Mouse (Mus musculus): ENCODE data around the gene Msi2.
A peak's percentile ranks its signal among the peaks of the same experiment; 100 is the strongest.

Msi2 gene

DNA sequence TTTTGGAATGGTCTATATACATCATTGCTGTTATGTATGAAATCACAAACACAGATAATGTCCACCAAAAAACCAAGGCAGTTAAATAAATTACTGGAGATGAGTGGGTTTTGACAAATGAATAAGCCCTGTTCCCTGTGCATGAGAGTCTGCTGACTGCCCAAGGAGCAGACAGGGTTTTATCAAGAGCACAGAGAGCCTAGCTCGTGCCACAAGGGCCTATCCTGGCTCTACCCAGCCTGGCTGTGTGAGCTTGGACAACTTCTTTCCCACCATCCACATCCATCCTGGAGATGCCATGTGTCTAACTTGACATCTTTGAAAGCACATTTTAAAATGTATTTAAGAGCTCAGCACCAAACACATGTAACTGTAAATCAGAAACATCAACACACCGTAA, 132.4 kb downstream of the Msi2 start:
- no peak for DNase-seq

DNA sequence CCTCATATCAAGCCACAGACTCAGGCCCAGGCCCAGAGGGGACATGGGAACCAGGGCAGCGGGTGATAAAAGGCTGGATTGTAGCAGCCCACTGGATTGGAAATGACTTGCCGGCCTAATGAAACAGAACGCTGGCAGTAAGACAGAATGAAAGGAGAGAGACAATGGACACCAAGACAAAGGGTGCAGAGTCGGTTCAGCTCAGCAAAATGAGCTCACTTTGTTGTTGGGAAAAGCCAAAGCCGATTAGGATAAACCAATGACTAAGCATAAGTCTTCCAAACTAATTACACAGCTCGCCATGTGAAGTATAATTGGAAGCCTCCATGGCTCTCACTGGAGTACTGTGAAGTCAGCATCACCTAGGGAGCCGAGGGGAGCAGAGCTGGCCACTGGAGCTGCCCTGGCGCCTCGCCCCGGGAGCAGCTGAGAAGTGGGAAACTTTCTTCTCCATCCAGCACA, 133.1 kb downstream of the Msi2 start:
- DNase-seq, result no peak

DNA sequence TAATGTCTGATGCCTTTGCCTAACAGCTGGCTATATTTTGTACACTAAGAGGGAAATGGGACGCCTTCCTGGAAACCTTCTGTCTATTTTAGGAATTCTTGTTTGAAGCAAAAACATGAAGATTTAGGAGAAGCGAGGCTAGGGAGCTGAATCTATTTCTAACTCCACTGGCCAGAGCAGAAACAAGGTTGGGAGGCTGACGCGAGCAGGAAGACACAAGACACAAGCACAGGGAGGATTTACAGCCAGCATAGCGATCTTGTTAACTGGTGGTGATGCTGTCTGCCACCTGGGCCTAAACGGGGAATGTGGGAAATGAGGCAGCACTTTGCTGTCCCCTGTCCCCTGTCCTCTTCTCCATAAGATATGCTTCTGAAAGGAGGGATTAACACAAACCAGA, 134.4 kb downstream of the Msi2 start:
- DNase-seq, result no peak

DNA sequence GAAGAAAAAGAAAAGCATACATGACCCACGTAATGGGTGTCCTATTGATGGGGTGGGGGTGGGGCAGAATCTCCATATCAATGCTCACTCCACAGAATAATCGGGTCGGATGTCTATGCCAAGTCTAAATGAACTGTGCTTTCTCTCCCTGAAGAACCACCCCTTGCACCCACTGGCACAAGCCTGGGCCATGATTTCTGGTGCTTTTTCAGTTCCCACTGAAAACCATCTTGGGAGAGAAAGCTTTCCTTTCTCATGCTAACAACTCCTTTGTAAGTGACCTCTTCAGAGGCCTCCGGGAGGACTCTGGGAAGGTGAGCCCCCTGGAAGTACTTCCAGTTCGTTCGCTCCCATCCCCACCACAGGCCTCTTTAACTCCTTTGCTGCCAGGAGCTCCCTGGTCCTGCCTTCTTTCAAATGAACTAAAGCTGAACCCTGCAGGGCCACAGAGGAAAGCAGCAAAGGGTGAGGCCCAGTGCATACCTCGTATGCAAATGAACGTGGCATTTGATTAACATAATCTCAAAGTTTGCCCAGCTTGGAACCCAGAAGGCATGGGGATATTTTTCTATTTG, 135.0 kb downstream of the Msi2 start:
- DNase-seq, result no peak

DNA sequence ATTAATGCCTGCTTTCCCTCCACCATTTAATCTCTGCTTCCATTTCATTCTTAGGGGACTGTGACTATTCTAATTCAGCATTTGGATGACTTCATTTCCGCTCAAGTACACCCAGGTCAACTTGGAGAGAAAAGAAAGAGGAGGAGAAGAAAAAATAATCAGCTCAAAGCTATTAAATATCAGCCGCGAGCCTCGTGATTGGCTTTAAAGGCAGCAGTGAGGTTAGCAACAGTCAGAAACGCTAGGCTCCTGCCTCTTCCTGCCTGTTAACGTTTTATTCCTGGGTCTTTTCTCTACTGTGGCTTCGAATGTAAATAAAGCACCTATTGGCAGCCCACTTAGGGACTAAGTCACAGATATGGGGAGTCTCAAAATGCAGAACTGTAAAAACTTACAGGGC, 135.5 kb downstream of the Msi2 start:
- DNase-seq, result no peak

DNA sequence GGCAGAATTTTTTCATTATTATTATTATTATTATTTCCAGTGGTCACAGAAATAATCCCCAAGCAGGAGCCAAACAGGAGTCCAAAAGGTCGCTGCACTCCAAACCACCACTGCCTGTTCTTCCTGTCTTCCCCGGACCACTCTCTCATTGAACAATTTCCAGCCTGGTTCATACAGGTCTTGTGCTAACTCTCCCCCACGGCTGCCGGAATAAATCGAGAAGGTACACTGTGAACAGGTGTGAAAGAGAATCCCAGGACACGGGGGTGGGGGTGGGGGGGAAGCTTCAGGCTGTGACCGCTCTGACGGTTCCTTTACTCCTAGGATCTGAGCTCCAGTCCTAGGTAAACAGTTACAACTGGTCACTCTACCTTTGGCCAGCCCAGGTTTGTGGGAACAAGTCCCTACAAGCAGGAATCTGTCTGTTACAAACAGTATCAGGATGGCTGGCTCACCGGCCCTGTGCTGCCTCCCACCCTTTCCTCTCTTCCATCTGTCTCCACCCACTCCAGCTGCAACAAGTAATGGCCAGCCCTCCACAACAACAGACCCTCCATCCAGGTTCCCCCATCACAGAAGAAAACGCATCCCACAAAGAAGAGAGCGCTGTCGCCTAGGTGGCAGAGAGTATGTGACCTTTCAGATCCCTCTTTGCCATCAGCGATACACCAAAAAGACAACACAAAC, 136.1 kb downstream of the Msi2 start:
- no peak for DNase-seq

DNA sequence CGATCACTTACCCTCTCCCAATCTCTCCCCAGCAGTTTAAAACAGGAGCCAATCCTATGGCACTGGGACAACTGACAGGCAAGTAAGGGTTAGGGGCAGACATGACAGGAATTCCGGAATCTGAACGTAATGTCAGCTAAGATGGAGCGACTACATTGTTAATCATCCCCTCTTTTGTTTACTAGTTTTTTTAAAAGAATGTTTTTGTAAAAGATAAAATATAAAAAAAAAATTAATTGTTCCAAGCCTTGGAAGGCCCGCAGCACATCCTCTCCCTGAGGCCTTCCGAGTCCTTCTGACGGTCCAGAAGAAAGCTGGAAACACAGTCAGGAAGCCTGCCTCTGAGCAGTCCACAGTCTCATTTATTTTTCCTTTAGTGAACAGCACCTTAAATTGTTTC, 136.9 kb downstream of the Msi2 start:
- no peak for DNase-seq

DNA sequence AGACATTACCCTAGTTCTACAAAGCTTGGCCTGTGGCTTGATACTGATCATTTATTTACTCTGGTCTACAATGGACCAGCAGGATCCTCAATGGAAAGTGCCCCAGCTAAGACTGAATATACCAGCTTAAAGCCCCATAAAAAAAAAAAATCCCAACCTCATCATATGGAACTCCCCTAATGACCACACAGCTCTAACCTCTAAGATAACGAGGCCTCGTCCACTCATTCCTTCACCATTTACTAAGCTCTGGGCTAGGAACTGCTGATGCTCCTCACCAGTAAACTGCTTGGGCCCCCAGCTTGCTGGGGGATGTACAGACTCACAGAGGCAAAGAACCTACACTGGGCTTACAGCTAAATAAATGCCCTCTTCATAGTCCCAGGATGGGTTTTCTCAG, 139.6 kb downstream of the Msi2 start:
- DNase-seq, result no peak

DNA sequence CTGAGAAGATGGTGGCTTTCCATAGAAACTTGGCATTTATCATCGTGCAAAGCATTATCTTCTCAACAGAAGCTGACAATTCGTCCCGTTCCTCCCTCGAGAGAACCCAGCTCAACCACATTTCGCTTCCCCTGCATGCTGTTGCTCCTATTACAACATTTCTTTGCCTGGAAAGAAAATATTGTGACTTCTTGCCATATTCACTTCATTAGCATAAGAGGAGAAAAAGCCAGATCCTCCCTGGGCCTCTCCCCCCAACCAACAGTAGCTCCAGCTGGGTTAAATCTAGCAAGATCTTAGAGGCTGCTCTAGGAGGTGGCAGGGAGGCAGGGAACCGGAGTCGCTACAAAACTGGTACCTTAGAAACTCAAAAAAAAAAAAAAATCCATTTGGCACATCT, 141.2 kb downstream of the Msi2 start:
- no peak for DNase-seq

DNA sequence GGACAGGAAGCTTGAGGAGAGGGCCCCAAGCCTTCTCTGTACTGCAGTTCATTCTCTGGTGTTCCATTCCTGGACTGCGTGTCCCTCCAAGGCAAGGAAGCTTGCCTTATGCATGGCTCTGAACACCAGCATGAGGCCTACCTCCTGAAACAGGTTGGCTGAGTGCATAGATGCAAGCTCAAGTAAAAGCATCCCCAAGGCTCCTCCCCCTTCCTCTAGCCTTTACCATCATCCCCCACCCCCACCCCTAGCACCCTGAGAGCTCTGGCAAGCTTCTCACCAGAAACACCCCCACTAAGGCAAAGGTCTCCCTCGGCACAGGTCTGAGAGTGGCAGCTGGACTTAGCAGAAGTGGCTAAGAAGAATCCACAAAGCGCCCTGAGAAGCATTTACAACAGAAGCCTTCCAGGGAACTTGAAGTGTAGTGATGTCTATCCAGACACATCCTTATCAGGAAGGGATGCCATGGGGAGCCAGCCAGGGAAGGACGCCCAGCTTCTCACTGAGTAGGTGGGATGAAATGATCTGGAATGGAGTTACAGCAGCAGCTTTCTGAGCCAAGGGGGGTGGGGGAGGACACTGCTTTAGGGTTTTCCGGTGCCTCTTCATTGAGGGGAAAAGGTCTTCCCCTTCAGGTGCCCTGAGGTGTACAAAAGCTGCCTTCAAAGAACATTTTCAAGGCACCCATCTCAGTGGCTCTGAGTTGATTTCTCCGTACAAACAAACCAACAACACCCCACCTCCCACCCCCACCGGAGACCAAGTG, 141.9 kb downstream of the Msi2 start:
- no peak for DNase-seq

DNA sequence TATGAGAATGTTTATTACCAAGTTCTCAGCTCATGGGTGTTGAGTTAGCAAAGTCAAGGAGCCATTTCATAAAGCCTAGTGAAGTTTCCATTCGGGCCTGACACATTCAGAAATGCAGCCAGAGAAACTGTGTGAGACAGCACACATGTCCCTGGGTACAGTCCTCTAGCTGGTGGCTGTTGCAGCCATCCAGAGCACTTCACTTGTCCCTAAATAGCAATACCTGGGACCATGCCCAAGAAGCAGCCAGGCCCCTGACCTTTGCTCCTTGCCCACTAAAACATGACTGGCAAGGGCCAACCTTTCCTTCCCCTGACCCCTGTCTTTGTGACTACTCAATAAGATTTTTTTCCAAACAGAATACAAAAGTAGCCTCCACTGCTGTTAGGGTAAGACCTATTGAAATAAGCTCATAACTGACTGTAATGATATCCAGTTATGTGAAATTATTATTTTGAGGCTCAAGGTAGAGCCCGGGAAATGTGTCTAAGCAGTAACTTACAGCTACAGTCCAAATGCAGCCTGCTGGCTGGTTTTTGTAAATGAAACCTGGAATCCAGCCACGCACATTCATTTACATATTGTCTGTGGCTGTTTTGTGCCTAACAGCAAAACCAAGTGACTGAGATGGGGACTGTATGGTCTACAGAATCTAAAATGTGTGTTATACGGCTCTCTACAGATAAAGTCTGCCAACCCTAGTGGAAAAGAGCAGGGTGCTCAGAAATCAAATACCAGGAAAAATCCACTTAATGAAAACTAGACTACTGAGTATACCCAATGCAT, 143.5 kb downstream of the Msi2 start:
- peak; percentile 64 to 74 for DNase-seq

DNA sequence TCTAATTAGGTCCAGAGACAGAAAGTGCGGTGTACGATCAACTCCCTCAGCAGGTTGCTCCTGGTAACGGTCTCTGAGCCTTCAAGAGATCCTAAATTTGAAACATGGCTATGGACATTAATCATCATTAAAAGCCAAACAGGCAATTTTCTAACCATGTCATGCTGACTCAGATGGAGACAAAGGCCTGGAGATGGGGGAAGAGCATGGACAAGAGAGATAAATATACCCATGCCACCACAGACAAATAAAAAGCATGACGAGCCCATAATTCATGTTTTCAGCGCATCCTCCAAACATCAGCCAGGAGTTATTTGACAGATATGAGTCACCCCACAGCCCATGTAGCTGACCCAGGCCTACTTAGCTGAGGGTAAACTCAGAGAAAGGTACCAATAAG, 145.3 kb downstream of the Msi2 start:
- no peak for DNase-seq

DNA sequence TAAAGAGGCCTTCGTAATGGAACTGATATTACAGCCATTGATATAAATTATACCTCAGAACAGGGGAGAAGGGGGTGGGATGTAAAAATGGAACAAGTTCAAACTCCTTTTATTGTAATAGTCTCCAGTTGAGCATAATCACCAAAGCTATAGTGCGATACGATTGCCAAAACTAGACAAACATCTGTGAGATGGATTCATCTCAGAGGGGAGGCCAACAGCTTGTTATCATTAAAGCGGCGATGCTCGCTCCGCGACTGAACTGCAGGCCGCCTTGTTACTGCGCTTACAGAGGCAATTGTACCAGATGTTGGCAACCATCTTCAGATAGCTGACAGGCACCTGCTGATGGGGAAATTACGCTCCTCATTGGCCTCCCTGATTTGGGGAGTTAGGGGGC, 145.9 kb downstream of the Msi2 start:
- no peak for DNase-seq

DNA sequence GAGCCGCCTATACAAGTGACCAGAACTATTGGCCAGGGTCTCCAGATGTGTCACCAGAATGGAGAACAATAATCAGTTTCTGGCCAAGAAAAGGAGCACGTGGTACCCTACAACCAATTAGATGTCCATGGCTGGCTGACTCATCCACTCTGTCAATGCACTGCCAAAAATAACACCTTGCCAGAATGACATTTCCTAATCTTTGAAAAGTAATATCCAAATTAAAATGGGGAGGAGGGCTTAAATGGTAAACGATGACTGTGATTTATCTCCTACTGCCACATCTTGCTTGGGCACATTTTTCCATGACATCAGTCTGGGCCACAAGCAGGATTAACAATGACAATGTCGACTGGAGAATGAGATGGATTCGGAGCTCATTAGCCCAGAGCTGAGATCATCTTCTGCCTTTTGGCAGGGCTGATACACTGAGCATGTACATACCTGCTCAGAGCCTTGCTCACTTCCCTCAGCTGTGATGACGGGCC, 147.6 kb downstream of the Msi2 start:
- no peak for DNase-seq

DNA sequence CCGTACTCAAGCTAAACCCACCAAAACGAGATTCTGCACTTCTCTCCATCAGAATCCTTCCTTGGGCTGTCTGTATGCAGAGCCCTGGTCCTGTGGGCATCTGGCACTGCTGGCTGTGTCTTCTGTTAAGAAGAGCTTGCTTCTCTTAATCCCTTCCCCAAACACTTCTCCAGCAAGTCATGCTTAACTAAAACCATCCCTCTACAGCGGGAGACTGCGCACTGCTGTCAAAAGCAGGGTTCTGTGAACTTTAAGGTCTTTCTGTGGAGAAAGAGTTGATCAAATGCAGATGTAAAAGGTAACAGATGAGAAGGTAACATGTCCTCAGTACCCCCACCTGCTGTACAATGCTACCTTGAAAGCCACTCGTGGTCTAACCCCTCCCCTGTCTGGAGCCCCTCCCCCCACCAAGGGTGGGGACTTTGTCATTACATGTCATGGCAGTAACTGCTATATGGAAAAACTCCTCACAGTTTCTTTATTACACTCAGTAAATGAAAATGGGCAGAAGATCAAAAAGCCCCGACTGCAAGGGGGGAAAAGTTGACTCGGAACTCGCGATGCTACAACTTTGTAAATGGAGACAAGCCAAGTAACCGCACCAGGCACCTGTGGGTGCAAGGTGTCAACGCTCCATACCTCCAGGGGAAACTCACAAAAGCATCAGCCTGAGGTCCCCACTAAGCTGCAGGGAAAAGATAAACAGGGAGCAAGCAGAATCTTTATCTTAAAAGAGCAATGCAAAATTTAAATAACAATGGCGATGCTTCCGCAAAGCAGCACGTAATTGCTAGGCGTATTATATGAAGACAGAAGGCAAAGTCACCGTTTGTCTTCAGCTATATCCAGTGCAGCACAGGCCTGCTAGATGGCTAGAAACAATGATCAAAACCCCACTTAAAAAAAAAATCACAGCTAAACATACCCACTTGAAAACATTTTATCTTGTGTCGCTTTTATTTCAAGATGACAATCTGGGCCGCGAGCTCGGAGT, 151.4 kb downstream of the Msi2 start:
- no peak for DNase-seq

DNA sequence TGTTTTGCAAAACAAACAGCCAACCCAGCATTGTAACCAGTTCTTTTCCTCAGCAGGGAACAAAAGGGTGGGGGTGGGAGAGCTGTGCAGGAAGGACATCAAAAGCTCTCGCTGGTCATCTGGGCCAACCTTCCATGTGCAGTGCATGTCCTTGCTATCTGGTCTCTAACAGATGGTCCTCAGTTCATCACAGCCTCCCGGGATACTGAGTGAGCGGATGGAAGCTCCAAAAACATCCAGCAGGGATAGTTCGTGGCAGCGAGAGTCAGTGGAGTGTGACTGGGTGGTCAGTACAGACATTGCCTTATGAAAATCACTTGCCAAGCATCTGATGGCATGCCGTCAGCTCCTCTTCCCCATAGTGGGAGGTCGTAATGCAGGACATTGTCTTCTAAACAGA, 153.5 kb downstream of the Msi2 start:
- DNase-seq, result no peak

DNA sequence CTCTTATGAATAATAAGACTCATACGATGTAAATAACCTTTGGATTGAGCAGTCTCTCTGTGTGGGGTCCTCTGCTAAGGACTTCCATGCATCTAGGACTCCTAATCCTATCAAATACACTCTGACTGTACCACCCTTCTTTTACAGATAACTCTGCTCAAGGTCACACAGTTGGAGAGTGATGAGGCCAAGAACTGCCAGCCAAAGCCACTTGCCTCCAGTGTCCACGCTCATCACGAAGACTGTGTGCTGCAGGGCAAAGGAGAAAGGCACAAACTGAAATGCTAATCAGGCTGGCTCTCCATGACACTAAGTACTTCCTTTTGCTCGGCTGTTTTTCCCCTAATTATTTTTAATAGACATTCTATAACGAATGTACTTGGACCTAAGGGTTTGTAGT, 153.9 kb downstream of the Msi2 start:
- no peak for DNase-seq

DNA sequence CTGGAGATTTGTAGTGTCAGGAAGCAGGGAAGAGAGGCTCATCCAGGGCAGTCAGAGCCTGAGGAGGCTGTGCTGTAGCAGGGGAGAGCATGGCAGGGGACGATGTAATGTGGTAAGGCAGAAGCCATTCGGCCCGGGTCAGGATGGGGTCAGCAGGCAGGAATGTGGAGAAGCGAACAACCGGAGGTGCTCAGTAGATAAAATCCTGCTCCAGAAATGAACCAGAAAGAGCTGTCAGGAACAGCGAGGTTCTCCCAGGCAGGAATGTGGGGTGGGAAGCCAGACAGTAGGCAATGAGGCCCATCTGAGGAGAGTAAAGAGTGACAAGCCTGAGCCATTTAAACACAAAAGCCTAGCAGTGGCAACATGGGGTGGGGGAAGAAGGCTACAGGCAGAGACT, 157.1 kb downstream of the Msi2 start:
- no peak for DNase-seq

DNA sequence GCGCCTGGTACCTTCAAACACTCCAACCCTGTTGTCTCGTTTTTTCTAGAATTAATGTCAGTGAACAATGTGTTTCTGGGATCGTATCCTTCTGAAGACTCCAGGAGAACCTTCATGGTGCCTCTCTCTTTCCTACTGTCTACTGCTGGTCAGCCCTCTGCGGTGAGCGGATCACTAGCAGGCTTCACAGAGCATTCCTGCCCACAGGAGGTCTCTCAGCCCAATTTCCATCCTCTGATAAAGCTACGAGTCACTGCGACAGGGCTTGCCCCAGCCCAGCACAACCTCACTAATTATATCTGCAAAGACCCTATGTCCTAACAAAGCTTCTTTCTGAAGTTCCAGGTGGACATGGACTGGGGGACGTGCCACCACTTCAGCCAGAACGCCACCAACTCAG, 157.7 kb downstream of the Msi2 start:
- no peak for DNase-seq

DNA sequence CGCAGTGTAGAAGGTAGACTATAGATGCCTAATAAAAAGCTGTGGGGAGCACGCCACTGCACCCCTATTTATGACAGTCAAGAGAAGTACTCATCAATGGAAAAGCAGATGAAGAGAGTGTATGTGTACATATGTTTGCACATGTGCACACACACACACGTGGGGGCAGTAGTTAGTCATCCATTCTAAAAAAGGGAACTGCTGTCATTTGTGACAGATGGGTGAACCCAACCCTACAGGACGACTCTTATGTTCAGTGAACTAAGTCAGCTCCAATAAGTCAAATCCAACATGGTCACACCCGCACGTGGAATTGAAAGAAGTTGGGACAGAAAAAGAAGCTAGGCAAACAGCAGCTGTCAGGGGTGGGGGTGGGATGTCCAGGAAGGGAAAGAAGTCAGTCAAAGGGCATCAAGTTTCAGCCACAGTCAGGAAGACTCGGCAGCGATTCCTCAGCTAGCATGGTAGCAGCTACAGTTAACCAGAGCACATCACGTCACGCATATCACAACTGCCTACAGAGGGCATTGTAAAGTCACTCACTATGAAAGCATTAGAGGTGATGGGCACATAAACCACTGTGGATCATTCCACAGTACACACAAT, 158.8 kb downstream of the Msi2 start:
- DNase-seq, result no peak

DNA sequence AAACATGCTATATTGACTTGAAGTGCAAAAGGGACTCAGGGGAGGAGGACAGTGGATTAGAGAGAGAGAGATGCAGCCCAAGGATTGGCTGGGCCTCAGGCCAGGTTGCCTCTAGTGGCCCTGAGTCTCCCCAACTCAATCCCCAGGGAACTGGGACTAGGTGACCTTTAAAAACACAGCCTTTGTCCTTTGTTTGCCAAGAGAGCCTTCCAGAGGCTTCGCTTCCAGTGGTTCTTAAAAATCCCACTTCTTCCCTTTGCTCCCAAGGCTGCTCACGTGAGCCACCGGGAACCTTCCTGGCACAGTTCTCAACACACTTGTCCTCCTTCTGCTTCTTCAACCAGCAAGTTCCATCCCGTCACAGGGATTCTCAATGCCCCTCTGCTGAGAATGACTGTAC, 159.6 kb downstream of the Msi2 start:
- DNase-seq, result peak in 1 of 2 experiments; percentile 53

Measured in kidney, adult 8-10 months (tissue).